Mouse (Mus musculus): ENCODE results near the gene Zpld1. TPM values are rescaled to one million over a fixed set of nuclear protein-coding genes. Genes with fewer than 3 reads are reported as not detected.

Gene Zpld1
- not detected in 2 replicates for polyA plus RNA-seq (2012)

GRCm38 (mm10) chr16:55297886-55298285 is at the start of gene Zpld1:
Zpld1 (minus strand) TSS chr16:55297986.
- no peak for TF ChIP-seq GATA1 (IDR thresholded peaks at IDR 0.05; ENCODE audit: low read length)

GRCm38 (mm10) chr16:55345644-55346043 is 47.9 kb upstream of the Zpld1 start:
- TF ChIP-seq GATA1 (IDR thresholded peaks at IDR 0.05; ENCODE audit: low read length): no peak

GRCm38 (mm10) chr16:55321542-55322514 is 24.0 kb upstream of the Zpld1 start:
- no peak for TF ChIP-seq GATA1 (IDR thresholded peaks at IDR 0.05; ENCODE audit: low read length)

- no peak for TF ChIP-seq GATA1 (IDR thresholded peaks at IDR 0.05; ENCODE audit: low read length)
Observed at GRCm38 (mm10) chr16:55316996-55317395, 19.2 kb upstream of the Zpld1 start.

GRCm38 (mm10) chr16:55312106-55312505 is 14.3 kb upstream of the Zpld1 start:
- TF ChIP-seq GATA1 (IDR thresholded peaks at IDR 0.05; ENCODE audit: low read length): no peak

- no peak for TF ChIP-seq GATA1 (IDR thresholded peaks at IDR 0.05; ENCODE audit: low read length)
Observed at GRCm38 (mm10) chr16:55282696-55283095, 15.1 kb downstream of the Zpld1 start.

GRCm38 (mm10) chr16:55277447-55277846 is 20.3 kb downstream of the Zpld1 start:
- no peak for TF ChIP-seq GATA1 (IDR thresholded peaks at IDR 0.05; ENCODE audit: low read length)

- no peak for TF ChIP-seq GATA1 (IDR thresholded peaks at IDR 0.05; ENCODE audit: low read length)
Observed at GRCm38 (mm10) chr16:55265281-55265680, 32.5 kb downstream of the Zpld1 start.

GRCm38 (mm10) chr16:55260862-55261574 is 36.8 kb downstream of the Zpld1 start:
- TF ChIP-seq GATA1 (IDR thresholded peaks at IDR 0.05; ENCODE audit: low read length): no peak

- TF ChIP-seq GATA1 (IDR thresholded peaks at IDR 0.05; ENCODE audit: low read length): no peak
Observed at GRCm38 (mm10) chr16:55259719-55260118, 38.1 kb downstream of the Zpld1 start.

GRCm38 (mm10) chr16:55240996-55241395 is 56.8 kb downstream of the Zpld1 start:
- TF ChIP-seq GATA1 (IDR thresholded peaks at IDR 0.05; ENCODE audit: low read length): no peak

GRCm38 (mm10) chr16:55228995-55229622 is 68.7 kb downstream of the Zpld1 start:
- no peak for TF ChIP-seq GATA1 (IDR thresholded peaks at IDR 0.05; ENCODE audit: low read length)

- TF ChIP-seq GATA1 (IDR thresholded peaks at IDR 0.05; ENCODE audit: low read length): no peak
Observed at GRCm38 (mm10) chr16:55203945-55204344, 93.8 kb downstream of the Zpld1 start.

GRCm38 (mm10) chr16:55190397-55190796 is 107.4 kb downstream of the Zpld1 start:
- TF ChIP-seq GATA1 (IDR thresholded peaks at IDR 0.05; ENCODE audit: low read length): no peak

GRCm38 (mm10) chr16:55185370-55185769 is 112.4 kb downstream of the Zpld1 start:
- TF ChIP-seq GATA1 (IDR thresholded peaks at IDR 0.05; ENCODE audit: low read length): no peak

Data from G1E-ER4 (cell line).